Mouse (Mus musculus): ENCODE measurements around the gene Zfp428. TPM values are rescaled to one million over a fixed set of nuclear protein-coding genes. Genes with fewer than 3 reads are reported as not detected.
"Not testable (repeated sequence)": the region's sequence is repeated elsewhere in the genome, so short reads cannot be mapped to it uniquely, and the experiment has no call there.

The Zfp428 gene
- total and polyA plus RNA-seq, 3 experiments, result 12.4 to 16.4 TPM; not detected in 1

GRCm38 (mm10) chr7:24516319-24516718 lies 9.5 kb downstream of the Zfp428 start:
- not testable (repeated sequence) for H3K79me2 ChIP-seq (ENCODE audit: control insufficient read depth, insufficient read depth, low read length, poor library complexity); H3K9me3 ChIP-seq (replicated peaks; ENCODE audit: insufficient read depth, low read length); H3K36me3 ChIP-seq (ENCODE audit: control insufficient read depth in 1 of 2, insufficient read depth in 2 of 2, low read length in 2 of 2); H3K4me1 ChIP-seq (ENCODE audit: control insufficient read depth in 1 of 2, insufficient read depth in 2 of 2, low read length in 2 of 2); H3K27me3 ChIP-seq (ENCODE audit: control insufficient read depth in 1 of 2, insufficient read depth in 2 of 2, low read length in 2 of 2); H3K27ac ChIP-seq (ENCODE audit: control insufficient read depth, low read depth, low read length); H3K9ac ChIP-seq (ENCODE audit: control insufficient read depth, low read depth, low read length, poor library complexity, severe bottlenecking); H3K4me3 ChIP-seq (ENCODE audit: control insufficient read depth in 1 of 2, insufficient read depth in 1 of 2, low read depth in 2 of 2, low read length in 2 of 2)
- peak; percentile 68 for DNase-seq (ENCODE audit: low read depth, low spot score)
- peak; percentile 48 for TF ChIP-seq SMC3 (IDR thresholded peaks at IDR 0.05; ENCODE audit: low read depth, low read length)
- TF ChIP-seq ZNF384 (IDR thresholded peaks at IDR 0.05; ENCODE audit: low read depth, low read length), result peak; percentile 74
- TF ChIP-seq RAD21 (IDR thresholded peaks at IDR 0.05; ENCODE audit: low read depth, low read length), result peak; percentile 46
- TF ChIP-seq CTCF (IDR thresholded peaks at IDR 0.05 in 2 of 3, conservative IDR thresholded peaks at IDR 0.05 in 1 of 3; ENCODE audit: control insufficient read depth in 1 of 3, insufficient read depth in 1 of 3, low read depth in 2 of 3, low read length in 3 of 3, poor library complexity in 1 of 3, severe bottlenecking in 1 of 3), result peak in 2 of 3 experiments; percentile 52 to 65; a peak in 5 of 6 replicates

GRCm38 (mm10) chr7:24517077-24517476 lies 10.3 kb downstream of the Zfp428 start:
- no peaks in the 10 kb centered on the region for H3K4me1 ChIP-seq (ENCODE audit: control insufficient read depth in 1 of 2, insufficient read depth in 2 of 2, low read length in 2 of 2)
- no peaks in the 10 kb centered on the region for H3K36me3 ChIP-seq (ENCODE audit: control insufficient read depth in 1 of 2, insufficient read depth in 2 of 2, low read length in 2 of 2)
- no peak for DNase-seq (ENCODE audit: low read depth, low spot score)
- H3K27me3 ChIP-seq (ENCODE audit: control insufficient read depth in 1 of 2, insufficient read depth in 2 of 2, low read length in 2 of 2), result no peaks in the 10 kb centered on the region
- H3K79me2 ChIP-seq (ENCODE audit: control insufficient read depth, insufficient read depth, low read length, poor library complexity), result no peaks in the 10 kb centered on the region
- no peaks in the 10 kb centered on the region for H3K9me3 ChIP-seq (replicated peaks; ENCODE audit: insufficient read depth, low read length)
- H3K9ac ChIP-seq (ENCODE audit: control insufficient read depth, low read depth, low read length, poor library complexity, severe bottlenecking), result no peak overlapping the region
- H3K27ac ChIP-seq (ENCODE audit: control insufficient read depth, low read depth, low read length), result no peak overlapping the region
- no peak for TF ChIP-seq EP300 (IDR thresholded peaks at IDR 0.05; ENCODE audit: low read depth in 1 of 2, low read length in 2 of 2)
- no peak for TF ChIP-seq NRF1 (IDR thresholded peaks at IDR 0.05; ENCODE audit: insufficient read depth, low read depth, low read length, poor library complexity, severe bottlenecking)
- TF ChIP-seq TAL1 (IDR thresholded peaks at IDR 0.05; ENCODE audit: low read length), result no peak
- no peak for TF ChIP-seq USF1 (IDR thresholded peaks at IDR 0.05; ENCODE audit: low read depth, low read length)
- no peak for TF ChIP-seq MAX (IDR thresholded peaks at IDR 0.05; ENCODE audit: low read length)
- no peak for TF ChIP-seq USF2 (IDR thresholded peaks at IDR 0.05; ENCODE audit: borderline replicate concordance in 1 of 2, insufficient read depth in 1 of 2, low read depth in 1 of 2, low read length in 2 of 2)
- H3K4me3 ChIP-seq (ENCODE audit: control insufficient read depth in 1 of 2, insufficient read depth in 1 of 2, low read depth in 2 of 2, low read length in 2 of 2), result no peak overlapping the region

GRCm38 (mm10) chr7:24517654-24518053 lies 10.8 kb downstream of the Zfp428 start:
- H3K4me3 ChIP-seq (ENCODE audit: control insufficient read depth in 1 of 2, insufficient read depth in 1 of 2, low read depth in 2 of 2, low read length in 2 of 2), result no peak overlapping the region
- H3K9ac ChIP-seq (ENCODE audit: control insufficient read depth, low read depth, low read length, poor library complexity, severe bottlenecking), result no peak overlapping the region
- DNase-seq (ENCODE audit: low read depth, low spot score), result no peak
- H3K79me2 ChIP-seq (ENCODE audit: control insufficient read depth, insufficient read depth, low read length, poor library complexity), result no peaks in the 10 kb centered on the region
- H3K36me3 ChIP-seq (ENCODE audit: control insufficient read depth in 1 of 2, insufficient read depth in 2 of 2, low read length in 2 of 2), result no peaks in the 10 kb centered on the region
- H3K27ac ChIP-seq (ENCODE audit: control insufficient read depth, low read depth, low read length), result no peak overlapping the region
- H3K4me1 ChIP-seq (ENCODE audit: control insufficient read depth in 1 of 2, insufficient read depth in 2 of 2, low read length in 2 of 2), result no peaks in the 10 kb centered on the region
- no peak for TF ChIP-seq GATA1 (IDR thresholded peaks at IDR 0.05; ENCODE audit: low read depth, low read length)
- TF ChIP-seq TBP (IDR thresholded peaks at IDR 0.05; ENCODE audit: low read depth, low read length), result no peak
- TF ChIP-seq ZKSCAN1 (IDR thresholded peaks at IDR 0.05; ENCODE audit: low read depth, low read length), result no peak
- TF ChIP-seq KAT2A (conservative IDR thresholded peaks at IDR 0.05; ENCODE audit: low read depth, low read length), result no peak
- TF ChIP-seq CHD2 (IDR thresholded peaks at IDR 0.05; ENCODE audit: low read length), result no peak
- TF ChIP-seq NELFE (IDR thresholded peaks at IDR 0.05; ENCODE audit: low read depth, low read length), result no peak
- TF ChIP-seq GABPA (IDR thresholded peaks at IDR 0.05; ENCODE audit: low read depth, low read length), result no peak
- no peak for TF ChIP-seq TCF12 (IDR thresholded peaks at IDR 0.05; ENCODE audit: low read depth, low read length)
- no peak for TF ChIP-seq MEF2A (IDR thresholded peaks at IDR 0.05; ENCODE audit: extremely low read depth, insufficient replicate concordance, low read depth, low read length, poor library complexity, severe bottlenecking)
- no peak for TF ChIP-seq USF1 (IDR thresholded peaks at IDR 0.05; ENCODE audit: low read depth, low read length)
- no peak for TF ChIP-seq POLR2AphosphoS2 (IDR thresholded peaks at IDR 0.05; ENCODE audit: low read length)
- TF ChIP-seq ETS1 (IDR thresholded peaks at IDR 0.05; ENCODE audit: low read depth, low read length), result no peak
- TF ChIP-seq MYB (IDR thresholded peaks at IDR 0.05; ENCODE audit: low read depth, low read length), result no peak
- no peak for TF ChIP-seq ZMIZ1 (IDR thresholded peaks at IDR 0.05; ENCODE audit: low read depth, low read length)
- no peak for TF ChIP-seq POLR2AphosphoS5 (IDR thresholded peaks at IDR 0.05; ENCODE audit: borderline replicate concordance, low read depth, low read length)
- TF ChIP-seq NRF1 (IDR thresholded peaks at IDR 0.05; ENCODE audit: insufficient read depth, low read depth, low read length, poor library complexity, severe bottlenecking), result no peak
- TF ChIP-seq EP300 (IDR thresholded peaks at IDR 0.05; ENCODE audit: low read depth in 1 of 2, low read length in 2 of 2), result no peak
- H3K9me3 ChIP-seq (replicated peaks; ENCODE audit: insufficient read depth, low read length), result no peaks in the 10 kb centered on the region
- H3K27me3 ChIP-seq (ENCODE audit: control insufficient read depth in 1 of 2, insufficient read depth in 2 of 2, low read length in 2 of 2), result no peaks in the 10 kb centered on the region
